Mouse (Mus musculus) heart, postnatal 10 days (tissue): Measurements from ENCODE around the gene Neurl2. TPM values are rescaled to one million over a fixed set of nuclear protein-coding genes. Genes with fewer than 3 reads are reported as not detected.

ENCODE experiments used
- DNase-seq, 2 experiments: peaks; one replicate each; pipeline ENCODE4 v3.0.0; 2021
- intact Hi-C: fragments of 180-260 bp; cut with DNase I; formaldehyde crosslinking; loops from one replicate; pipeline ENCODE4 v1.15.1; 2025
- total RNA-seq, 2 experiments: library from RNA; stranded (reverse); gene quantifications; 2 replicates each; pipeline ENCODE4 v1.2.3; 2021

The Neurl2 gene
- total RNA-seq, 2 experiments from 2014 or later, result 26.4 to 35.8 TPM

GRCm38 (mm10) chr2:164792400-164793190 is 40.7 kb downstream of the Neurl2 start:
- intact Hi-C loops, result loop anchor here (5.0 kb wide), 1 partner anchor 200 kb away; the partner anchor contains the start of gene Eppin
- no peak for DNase-seq

DNA sequence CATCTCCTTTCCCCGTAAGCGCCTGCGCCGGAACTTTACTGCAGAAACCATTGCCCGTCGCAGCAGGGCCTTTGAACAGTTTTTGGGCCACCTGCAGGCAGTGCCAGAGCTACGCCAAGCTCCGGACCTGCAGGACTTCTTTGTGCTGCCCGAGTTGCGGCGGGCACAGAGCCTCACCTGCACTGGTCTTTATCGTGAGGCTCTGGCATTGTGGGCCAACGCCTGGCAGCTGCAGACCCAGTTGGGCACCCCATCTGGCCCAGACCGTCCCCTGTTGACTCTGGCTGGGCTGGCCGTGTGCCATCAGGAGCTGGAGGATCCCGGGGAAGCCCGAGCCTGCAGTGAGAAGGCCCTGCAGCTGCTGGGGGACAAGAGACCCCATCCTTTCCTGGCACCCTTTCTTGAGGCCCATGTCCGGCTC is 41.4 kb downstream of the Neurl2 start:
- no peak for DNase-seq
- intact Hi-C loops, result loop anchor here (5.0 kb wide), 1 partner anchor 200 kb away; the partner anchor contains the start of gene Eppin

- no peak for DNase-seq
- intact Hi-C loops, result loop anchor here (5.0 kb wide), 1 partner anchor 198 kb away; the partner anchor contains the start of gene Eppin
These were observed 42.8 kb downstream of the Neurl2 start for GRCm38 (mm10) chr2:164790451-164790850.

GRCm38 (mm10) chr2:164788411-164788810 is 44.8 kb downstream of the Neurl2 start:
- no peak for DNase-seq
- intact Hi-C loops, result no loop called here

DNA sequence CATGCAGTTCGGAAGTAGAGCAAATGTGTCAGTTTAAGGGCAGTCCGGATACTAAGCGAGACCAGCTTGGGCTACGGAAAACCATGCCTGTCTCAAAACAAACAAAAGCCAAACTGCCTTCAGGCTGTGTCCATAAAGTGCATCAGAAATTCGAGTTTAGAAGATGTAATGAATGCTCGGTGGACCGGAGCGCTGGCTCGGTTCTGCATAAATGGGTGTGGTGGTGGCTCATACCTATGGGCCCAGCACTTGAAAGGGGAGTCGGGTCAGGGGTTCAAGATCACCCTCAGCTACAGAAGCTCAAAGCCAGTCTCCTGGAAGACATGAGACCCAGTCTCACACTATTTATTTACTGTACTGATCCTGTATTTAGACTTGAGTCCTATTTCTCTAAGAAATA is 45.5 kb downstream of the Neurl2 start:
- no peak for DNase-seq
- intact Hi-C loops, result no loop called here

DNA sequence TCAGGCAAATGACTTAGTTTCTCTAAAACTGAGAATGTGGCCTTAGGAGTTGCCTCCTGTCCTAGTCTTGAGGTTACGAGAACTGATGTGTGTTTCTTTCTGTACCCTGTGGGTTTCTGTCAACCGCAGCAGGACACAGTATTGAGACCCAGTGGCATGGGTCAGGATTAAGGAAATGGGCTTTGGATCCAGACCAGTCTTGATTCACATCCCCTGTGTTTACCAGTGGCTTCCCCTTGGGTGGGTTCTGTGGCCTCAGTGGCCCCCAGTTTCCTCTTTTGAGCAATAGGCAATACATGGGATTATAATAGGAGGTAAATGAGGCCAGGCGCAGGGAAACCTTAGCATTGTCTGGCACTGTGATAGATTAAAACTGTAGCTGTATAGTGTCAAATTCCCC is 46.2 kb downstream of the Neurl2 start:
- no peak for DNase-seq
- intact Hi-C loops, result no loop called here

DNA sequence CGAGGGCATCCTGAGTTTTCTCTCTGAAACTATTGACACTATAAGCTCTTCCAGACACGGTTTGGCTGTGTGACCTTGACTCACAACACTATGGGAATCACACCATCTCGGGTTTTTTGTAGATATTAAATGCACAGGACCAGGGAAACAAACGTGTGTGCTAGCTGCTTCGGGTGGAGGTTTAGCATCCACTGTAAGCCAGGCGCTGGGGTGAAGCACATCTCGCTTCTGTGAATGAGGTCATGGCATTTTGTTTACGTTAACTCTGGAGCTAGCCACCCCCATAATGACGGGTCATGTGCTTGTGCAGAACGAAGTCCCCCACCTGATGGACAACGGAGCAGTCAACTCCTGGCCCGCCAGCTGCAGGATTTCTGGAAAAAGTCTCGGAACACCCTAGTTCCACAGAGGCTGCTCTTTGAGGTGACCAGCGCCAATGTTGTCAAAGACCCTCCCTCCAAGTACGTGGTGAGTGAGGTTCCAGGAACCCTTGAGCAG is 46.8 kb downstream of the Neurl2 start:
- intact Hi-C loops, result no loop called here
- no peak for DNase-seq

DNA sequence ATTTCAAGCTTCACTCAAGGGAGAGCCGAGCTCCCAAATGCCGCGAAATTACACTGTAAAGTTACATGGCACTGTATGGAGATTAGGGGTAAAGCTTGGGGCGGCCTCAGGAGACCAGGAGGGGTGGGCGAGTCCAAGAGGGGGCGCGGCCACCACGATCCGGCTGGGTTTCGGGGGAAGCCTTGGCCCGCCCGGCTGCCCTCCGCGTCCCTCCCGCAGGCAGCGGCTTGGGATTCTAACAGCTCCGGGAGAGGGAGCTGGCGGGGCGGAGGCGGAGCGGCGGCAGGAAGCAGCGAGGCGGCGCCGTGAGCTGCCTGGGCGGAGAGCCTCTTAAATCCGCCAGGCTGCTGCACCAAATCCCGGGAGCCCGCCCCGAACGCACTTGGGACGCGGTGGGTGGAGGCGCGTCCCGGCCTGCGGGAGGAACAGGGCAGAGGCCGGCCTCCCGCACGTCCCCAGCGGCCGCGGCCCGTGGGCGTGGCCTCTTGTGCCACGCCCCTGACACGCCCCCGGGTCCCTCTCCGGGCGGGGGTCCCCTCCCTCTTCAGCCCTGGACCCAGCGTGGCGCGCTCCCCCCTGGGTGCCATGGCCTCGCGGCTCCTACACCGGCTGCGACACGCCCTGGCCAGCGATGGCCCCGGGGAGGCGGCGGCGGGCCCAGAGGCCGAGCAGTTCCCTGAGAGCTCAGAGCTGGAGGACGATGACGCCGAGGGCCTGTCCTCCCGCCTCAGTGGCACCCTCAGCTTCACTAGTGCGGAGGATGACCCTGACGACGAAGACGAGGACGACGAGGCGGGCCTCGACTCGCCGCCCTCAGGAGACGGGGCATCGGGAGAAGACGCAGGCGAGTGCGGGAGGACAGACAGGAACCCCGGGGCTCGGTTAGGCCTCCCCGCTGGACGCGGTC is 47.5 kb downstream of the Neurl2 start, which contains the start of gene Snx21:
TSS of gene Snx21 (plus strand) at position 343 of the 907 bp plus-strand sequence.
- intact Hi-C loops, result no loop called here
- peak; percentile 90 to 95 for DNase-seq

DNA sequence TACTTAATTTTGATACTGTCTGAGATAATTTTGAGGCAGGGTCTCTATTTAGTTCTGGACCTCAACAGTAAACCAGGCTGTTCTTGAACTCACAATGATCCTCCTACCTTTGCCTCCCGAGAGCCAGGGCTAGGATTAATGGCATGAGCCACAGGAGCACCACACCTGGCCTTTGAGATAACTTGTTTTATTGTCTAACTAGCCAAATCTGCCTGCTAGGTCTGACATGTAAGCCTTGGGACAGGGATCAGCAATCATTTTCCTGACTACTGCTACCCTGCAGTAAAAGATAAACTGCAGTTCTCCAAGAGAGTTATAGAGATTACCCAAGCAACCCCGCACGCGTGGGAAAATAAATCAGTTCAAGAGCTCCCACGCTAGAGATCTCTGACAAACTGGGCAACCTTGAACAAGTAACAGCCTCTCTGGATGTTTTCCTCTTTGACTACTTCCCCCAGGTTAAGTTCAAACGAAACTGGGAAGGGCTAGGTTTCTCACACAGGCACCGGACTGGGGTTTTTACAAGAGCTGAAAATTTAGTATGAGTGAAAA is 48.3 kb downstream of the Neurl2 start:
- no peak for DNase-seq
- intact Hi-C loops, result no loop called here

DNA sequence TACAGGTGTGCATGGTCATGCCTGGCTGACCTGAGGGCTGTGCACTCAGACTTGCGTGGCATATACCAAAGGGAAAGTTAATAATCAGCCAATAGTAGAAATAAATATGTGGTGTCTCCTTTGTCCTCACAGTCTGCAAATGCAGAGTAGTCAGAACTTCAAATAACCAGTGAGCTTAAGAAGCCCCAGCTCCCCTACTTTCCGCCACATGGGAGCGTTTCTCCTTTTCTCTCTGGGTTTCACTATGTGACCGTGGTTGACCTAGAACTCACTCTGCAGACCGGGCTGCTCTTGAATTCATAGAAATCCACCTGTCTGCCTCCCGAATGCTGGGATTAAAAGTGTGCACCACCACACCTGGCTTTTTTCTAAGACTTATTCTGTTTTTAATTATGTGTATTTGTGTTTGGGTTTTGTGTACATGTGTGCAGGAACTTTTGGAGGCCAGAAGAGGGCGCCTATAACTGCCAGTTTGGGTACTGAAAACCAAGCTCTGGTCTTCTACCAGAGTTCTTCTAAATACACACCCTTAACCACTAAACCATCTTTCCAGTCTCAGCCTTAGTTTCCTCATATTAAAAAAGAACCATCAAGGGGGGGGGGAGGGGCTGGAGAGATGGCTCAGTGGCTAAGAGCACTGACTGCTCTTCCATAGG is 49.2 kb downstream of the Neurl2 start:
- intact Hi-C loops, result no loop called here
- DNase-seq, result no peak

DNA sequence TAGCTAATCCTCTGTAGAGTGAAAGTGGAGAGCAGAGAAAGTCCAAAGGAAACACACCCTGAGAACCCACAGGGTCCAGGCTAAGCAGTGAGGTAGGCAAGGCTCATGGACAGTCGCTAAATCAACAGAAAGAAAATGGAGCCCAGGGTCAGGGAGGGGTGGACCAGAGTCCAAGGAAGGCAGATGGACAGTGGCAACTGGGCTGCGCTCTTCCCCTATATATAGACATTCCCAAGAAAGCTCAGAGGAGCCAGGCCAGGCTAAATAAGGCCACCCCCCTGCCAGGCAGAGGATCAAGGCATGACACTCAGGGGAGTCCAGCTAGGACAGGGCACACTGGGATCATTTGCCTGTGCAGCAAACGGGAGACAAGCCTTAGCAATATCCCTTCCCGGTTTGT is 51.4 kb downstream of the Neurl2 start:
- DNase-seq, result no peak
- intact Hi-C loops, result no loop called here

Other genes starting within 250 kb of the Neurl2 start
- not detected for gene Wfdc6a, start 248.0 kb downstream of the Neurl2 start, total RNA-seq
- gene Eppin, start 239.9 kb downstream of the Neurl2 start, total RNA-seq, result not detected
- gene Wfdc6b, start 219.9 kb downstream of the Neurl2 start, total RNA-seq, result not detected
- not detected for gene Wfdc8, start 219.8 kb downstream of the Neurl2 start, total RNA-seq
- gene Wfdc16, start 194.7 kb downstream of the Neurl2 start, total RNA-seq, result not detected
- gene Wfdc10, start 177.4 kb downstream of the Neurl2 start, total RNA-seq, result not detected
- gene Wfdc9, start 176.9 kb downstream of the Neurl2 start, total RNA-seq, result not detected
- gene Wfdc11, start 159.4 kb downstream of the Neurl2 start, total RNA-seq, result not detected
- gene Wfdc13, start 148.3 kb downstream of the Neurl2 start, total RNA-seq, result not detected
- not detected for gene Spint4, start 135.0 kb downstream of the Neurl2 start, total RNA-seq
- gene Spint5, start 118.2 kb downstream of the Neurl2 start, total RNA-seq, result not detected
- gene Wfdc3, start 87.5 kb downstream of the Neurl2 start, total RNA-seq, result under 1 TPM; 0.17 to 0.40 TPM
- gene Dnttip1, start 87.5 kb downstream of the Neurl2 start, total RNA-seq, result 10 to 100 TPM; 35.8 to 38.5 TPM
- 10 to 100 TPM; 31.7 to 32.5 TPM for gene Ube2c, start 63.6 kb downstream of the Neurl2 start, total RNA-seq
- gene Tnnc2, start 53.5 kb downstream of the Neurl2 start, total RNA-seq, result under 1 TPM in 1 of 2 experiments, not detected in 1; 0.52 TPM
- 10 to 100 TPM; 25.9 to 26.3 TPM for gene Snx21, start 47.6 kb downstream of the Neurl2 start, total RNA-seq
- 10 to 100 TPM; 12.6 to 13.4 TPM for gene Acot8, start 28.6 kb downstream of the Neurl2 start, total RNA-seq
- 1 to 10 TPM; 2.1 to 2.9 TPM for gene Zswim3, start 28.4 kb downstream of the Neurl2 start, total RNA-seq
- 1 to 10 TPM; 5.2 to 5.3 TPM for gene Zswim1, start 10.8 kb downstream of the Neurl2 start, total RNA-seq
- gene Spata25, start 4.9 kb downstream of the Neurl2 start, total RNA-seq, result under 1 TPM; 0.55 to 0.69 TPM
- 100 to 1,000 TPM; 108 to 116 TPM for gene Ctsa, start 583 bp downstream of the Neurl2 start, total RNA-seq
- gene Pltp, start 24.3 kb upstream of the Neurl2 start, total RNA-seq, result 10 to 100 TPM; 39.1 to 40.9 TPM
- 10 to 100 TPM; 42.2 to 45.1 TPM for gene Pcif1, start 45.8 kb upstream of the Neurl2 start, total RNA-seq
- gene Zfp335, start 78.3 kb upstream of the Neurl2 start, total RNA-seq, result 10 to 100 TPM; 11.5 to 12.2 TPM
- gene Mmp9, start 107.3 kb upstream of the Neurl2 start, total RNA-seq, result under 1 TPM; 0.47 to 0.89 TPM
- under 1 TPM; 0.72 to 0.79 TPM for gene Slc12a5, start 127.3 kb upstream of the Neurl2 start, total RNA-seq
- 10 to 100 TPM; 24.6 to 26.1 TPM for gene Ncoa5, start 201.4 kb upstream of the Neurl2 start, total RNA-seq
- 1 to 10 TPM; 5.3 to 6.5 TPM for gene Cd40, start 222.2 kb upstream of the Neurl2 start, total RNA-seq